Mouse (Mus musculus) neural tube, postnatal 0 days (tissue): ENCODE data around the gene Gsto2. TPM values are rescaled to one million over a fixed set of nuclear protein-coding genes. Genes with fewer than 3 reads are reported as not detected.

Experiments used
- microRNA-seq: library from miRNA; unstranded; fragments of <30 nt; microRNA quantifications from one replicate; pipeline ENCODE4, GENCODE M21; 2016
- polyA plus RNA-seq: library from polyadenylated mRNA; unstranded; fragments of >200 nt; fragmentation: Nextera tagmentation; extraction: Ambion mirVana; gene quantifications from 2 replicates; pipeline ENCODE4 v1.2.1, GENCODE M21; 2015

Gene Gsto2
- 1.7 and 2.2 TPM in 2 replicates for polyA plus RNA-seq

GRCm38 (mm10) chr19:47865353-47865947, at the start of gene Gsto2:
Gene Gsto2 (plus strand): TSS chr19:47865534.

GRCm38 (mm10) chr19:47854796-47855783, 10.2 kb upstream of the Gsto2 start, which contains the start of gene Gsto1:
Gene Gsto1 (plus strand): TSS chr19:47854970.

GRCm38 (mm10) chr19:47919126-47919965, 54.0 kb downstream of the Gsto2 start, which contains the start of the genes Cfap43 and Itprip:
Gene Cfap43 (minus strand): TSS chr19:47919287.
Gene Itprip (minus strand): TSS chr19:47919299.

Small RNA genes lying within 50 kb of the gene (microRNA-seq; reads per million reads assigned to microRNA genes)
- not detected for gene Gm22240

Other genes with a start within 250 kb of the Gsto2 start
- gene Col17a1, start 173.4 kb upstream of the Gsto2 start, polyA plus RNA-seq = 0.21 and 0.29 TPM in 2 replicates
- gene Sfr1, start 133.9 kb upstream of the Gsto2 start, polyA plus RNA-seq = 187 and 210 TPM in 2 replicates
- 145 and 146 TPM in 2 replicates for gene Gsto1, start 10.6 kb upstream of the Gsto2 start, polyA plus RNA-seq
- 1.7 and 2.7 TPM in 2 replicates for gene Cfap43, start 53.8 kb downstream of the Gsto2 start, polyA plus RNA-seq
- gene Itprip, start 53.8 kb downstream of the Gsto2 start, polyA plus RNA-seq = 2.2 and 2.6 TPM in 2 replicates
- gene Cfap58, start 72.1 kb downstream of the Gsto2 start, polyA plus RNA-seq = 0.59 and 1.2 TPM in 2 replicates